In genomic region chr17:35699919-35700318, GRCm38 (mm10) we compare ENCODE assay signal across 8 mouse cellular contexts. TPM values are rescaled to one million over a fixed set of nuclear protein-coding genes. Genes with fewer than 3 reads are reported as not detected.
DNase-seq lines count a peak whose midpoint lies in the region; ATAC-seq lines count a peak whose summit lies in the region.
"Had no signal": no experiment of that assay in that cellular context is flagged by ENCODE, and none has a peak within 500 bp of the region (broad histone marks: within the 10 kb centered on the region; RNA-seq: fewer than 3 reads in every experiment).

No protein-coding gene starts in this region.

- WGBS in intestine, embryonic 15.5 days: 2% methylated on average over 19 of the region's 19 CpGs
- 2% methylated on average over 19 of the region's 19 CpGs for WGBS in midbrain, embryonic 12.5 days
- WGBS in stomach, embryonic 16.5 days: 2% methylated on average over 19 of the region's 19 CpGs

- DNase-seq in adrenal gland, adult 18-20 months (ENCODE audit: low spot score in 2 of 2): peak; percentile 64 to 67
- peak; percentile 82 to 86 for DNase-seq in cerebellum, postnatal 36 days
- DNase-seq in gastrocnemius, postnatal 14 days: peak; percentile 90
- peak; percentile 66 to 73 for DNase-seq in left cerebral cortex, postnatal 36 days (ENCODE audit: low spot score in 2 of 2)

- peak overlapping the region; percentile 58 for H3K4me3 ChIP-seq in intestine, embryonic 15.5 days (replicated peaks)
- peak overlapping the region; percentile 89 for H3K4me3 ChIP-seq in midbrain, embryonic 12.5 days
- H3K4me3 ChIP-seq in stomach, embryonic 16.5 days (replicated peaks; ENCODE audit: low read length): peak overlapping the region; percentile 74

- no peaks in the 10 kb centered on the region for H3K9me3 ChIP-seq in intestine, embryonic 15.5 days
- no peaks in the 10 kb centered on the region for H3K9me3 ChIP-seq in midbrain, embryonic 12.5 days
- H3K9me3 ChIP-seq in stomach, embryonic 16.5 days (replicated peaks; ENCODE audit: control insufficient read depth, low read length): peaks cover 4% of the 10 kb centered on the region; the same call in 1 of the 2 replicates

- peak overlapping the region; percentile 64 for H3K9ac ChIP-seq in intestine, embryonic 15.5 days
- peak overlapping the region; percentile 94 for H3K9ac ChIP-seq in midbrain, embryonic 12.5 days (replicated peaks)
- peak overlapping the region; percentile 89 for H3K9ac ChIP-seq in stomach, embryonic 16.5 days (ENCODE audit: low read length)

- peak overlapping the region; percentile 96 for H3K27ac ChIP-seq in intestine, embryonic 15.5 days
- H3K27ac ChIP-seq in midbrain, embryonic 12.5 days (replicated peaks): peak overlapping the region; percentile 100
- H3K27ac ChIP-seq in stomach, embryonic 16.5 days (ENCODE audit: low read length): peak overlapping the region; percentile 100

- intact Hi-C loops in gastrocnemius, postnatal 14 days (cut with DNase I; ENCODE audit: low total_unique reads): no loop called here
- intact Hi-C loops in left cerebral cortex, postnatal 36 days (cut with DNase I): no loop called here

- ATAC-seq in intestine, embryonic 15.5 days: peak; percentile 9
- no peak for ATAC-seq in midbrain, embryonic 12.5 days (ENCODE audit: low FRiP score, low read depth)
- peak; percentile 29 for ATAC-seq in stomach, embryonic 16.5 days (ENCODE audit: insufficient read depth, low FRiP score)

- H3K4me1 ChIP-seq in intestine, embryonic 15.5 days (replicated peaks): peaks cover 51% of the 10 kb centered on the region
- peaks cover 53% of the 10 kb centered on the region for H3K4me1 ChIP-seq in midbrain, embryonic 12.5 days
- H3K4me1 ChIP-seq in stomach, embryonic 16.5 days (ENCODE audit: control insufficient read depth, insufficient read depth, low read length): peaks cover 43% of the 10 kb centered on the region

- peaks cover 7% of the 10 kb centered on the region for H3K36me3 ChIP-seq in intestine, embryonic 15.5 days
- H3K36me3 ChIP-seq in midbrain, embryonic 12.5 days: peaks cover 20% of the 10 kb centered on the region
- H3K36me3 ChIP-seq in stomach, embryonic 16.5 days (ENCODE audit: control insufficient read depth, insufficient read depth, low read length): peaks cover 10% of the 10 kb centered on the region

- no peaks in the 10 kb centered on the region for H3K27me3 ChIP-seq in intestine, embryonic 15.5 days (replicated peaks)
- H3K27me3 ChIP-seq in midbrain, embryonic 12.5 days: no peaks in the 10 kb centered on the region
- no peaks in the 10 kb centered on the region for H3K27me3 ChIP-seq in stomach, embryonic 16.5 days (ENCODE audit: control insufficient read depth, insufficient read depth, low read length)

- peak overlapping the region; percentile 89 for H3K4me2 ChIP-seq in intestine, embryonic 15.5 days (replicated peaks)
- H3K4me2 ChIP-seq in midbrain, embryonic 12.5 days (replicated peaks): peak overlapping the region; percentile 84
- peak overlapping the region; percentile 72 for H3K4me2 ChIP-seq in stomach, embryonic 16.5 days (ENCODE audit: low read depth, low read length)

RNA-seq across cellular contexts. Expression of gene Ddr1, which starts 4.5 kb away (rescaled TPM):
- total RNA-seq in adrenal gland, adult 18-20 months (2021): 10 to 100 TPM; 33.5 to 44.1 TPM
- 10 to 100 TPM; 20.3 to 23.4 TPM for total RNA-seq in gastrocnemius, postnatal 14 days (2021)
- polyA plus RNA-seq in intestine, embryonic 15.5 days (2015; fragmentation: Nextera tagmentation; extraction: Ambion mirVana): 54.0 and 54.2 TPM in 2 replicates
- 10 to 100 TPM; 52.5 to 69.9 TPM for total RNA-seq in left cerebral cortex, postnatal 36 days (2021)
- 201 and 218 TPM in 2 replicates for polyA plus RNA-seq in midbrain, embryonic 12.5 days (2016; fragmentation: Nextera tagmentation; extraction: Ambion mirVana)
- 81.5 and 86.5 TPM in 2 replicates for polyA plus RNA-seq in stomach, embryonic 16.5 days (2015; fragmentation: Nextera tagmentation; extraction: Ambion mirVana)

RNA-seq across cellular contexts. Expression of gene Gtf2h4, which starts 26.4 kb away (rescaled TPM):
- 10 to 100 TPM; 20.2 to 20.8 TPM for total RNA-seq in adrenal gland, adult 18-20 months (2021)
- 10 to 100 TPM; 16.1 to 19.4 TPM for total RNA-seq in gastrocnemius, postnatal 14 days (2021)
- polyA plus RNA-seq in intestine, embryonic 15.5 days (2015; fragmentation: Nextera tagmentation; extraction: Ambion mirVana): 43.8 TPM in 2 replicates
- total RNA-seq in left cerebral cortex, postnatal 36 days (2021): 10 to 100 TPM; 26.8 to 29.9 TPM
- polyA plus RNA-seq in midbrain, embryonic 12.5 days (2016; fragmentation: Nextera tagmentation; extraction: Ambion mirVana): 34.0 and 34.9 TPM in 2 replicates
- polyA plus RNA-seq in stomach, embryonic 16.5 days (2015; fragmentation: Nextera tagmentation; extraction: Ambion mirVana): 38.6 and 41.5 TPM in 2 replicates

RNA-seq across cellular contexts. Expression of gene Vars2, which starts 32.5 kb away (rescaled TPM):
- 10 to 100 TPM; 37.2 to 38.7 TPM for total RNA-seq in adrenal gland, adult 18-20 months (2021)
- total RNA-seq in gastrocnemius, postnatal 14 days (2021): 10 to 100 TPM; 15.7 to 16.6 TPM
- 18.3 and 18.9 TPM in 2 replicates for polyA plus RNA-seq in intestine, embryonic 15.5 days (2015; fragmentation: Nextera tagmentation; extraction: Ambion mirVana)
- total RNA-seq in left cerebral cortex, postnatal 36 days (2021): 10 to 100 TPM; 30.1 to 40.0 TPM
- polyA plus RNA-seq in midbrain, embryonic 12.5 days (2016; fragmentation: Nextera tagmentation; extraction: Ambion mirVana): 18.7 and 19.0 TPM in 2 replicates
- 17.2 and 17.4 TPM in 2 replicates for polyA plus RNA-seq in stomach, embryonic 16.5 days (2015; fragmentation: Nextera tagmentation; extraction: Ambion mirVana)

RNA-seq across cellular contexts. Expression of gene Mucl3, which starts 56.4 kb away (rescaled TPM):
- total RNA-seq in adrenal gland, adult 18-20 months (2021): not detected
- not detected for total RNA-seq in gastrocnemius, postnatal 14 days (2021)
- polyA plus RNA-seq in intestine, embryonic 15.5 days (2015; fragmentation: Nextera tagmentation; extraction: Ambion mirVana): 0.39 and 0.44 TPM in 2 replicates
- not detected for total RNA-seq in left cerebral cortex, postnatal 36 days (2021)
- 0.08 TPM in 1 of 2 replicates, not detected in the other for polyA plus RNA-seq in midbrain, embryonic 12.5 days (2016; fragmentation: Nextera tagmentation; extraction: Ambion mirVana)
- polyA plus RNA-seq in stomach, embryonic 16.5 days (2015; fragmentation: Nextera tagmentation; extraction: Ambion mirVana): 71.0 and 145 TPM in 2 replicates
- total RNA-seq: layer of hippocampus, adult 18-20 months had no signal
